Mouse (Mus musculus) MEL (cell line): Measurements from ENCODE around the gene Il12rb1. TPM values are rescaled to one million over a fixed set of nuclear protein-coding genes. Genes with fewer than 3 reads are reported as not detected.

Experiments used
- DNase-seq: peaks from one replicate; pipeline ENCODE4 v3.0.0; 2011; ENCODE audit warnings: low read depth, low spot score
- H3K27ac ChIP-seq: 2 replicates; pipeline ENCODE4 v1.5.1; 2012; ENCODE audit warnings: low read depth, mild to moderate bottlenecking, control low read depth, low read length, moderate library complexity; ENCODE audit not compliant: control insufficient read depth
- H3K27me3 ChIP-seq, 2 experiments: fragments of 150-350 bp in 1 of 2; sonication (generic) in 1 of 2; 2 replicates each; pipeline ENCODE4 v1.6.1; 2012; ENCODE audit warnings: low read length in 2 of 2, mild to moderate bottlenecking in 2 of 2, improper control_type of control experiment in 1 of 2, moderate library complexity in 1 of 2; ENCODE audit not compliant: insufficient read depth in 2 of 2, control insufficient read depth in 1 of 2
- H3K36me3 ChIP-seq, 2 experiments: 2 replicates each; pipeline ENCODE4 v1.6.1; 2012 to 2014; ENCODE audit warnings: low read length in 2 of 2, improper control_type of control experiment in 1 of 2, inconsistent platforms in 1 of 2, mild to moderate bottlenecking in 1 of 2; ENCODE audit not compliant: insufficient read depth in 2 of 2, control insufficient read depth in 1 of 2
- H3K4me1 ChIP-seq, 2 experiments: fragments of 150-350 bp in 1 of 2; sonication (generic) in 1 of 2; 2 replicates each; pipeline ENCODE4 v1.6.1; 2012; ENCODE audit warnings: low read length in 2 of 2, improper control_type of control experiment in 1 of 2, mild to moderate bottlenecking in 1 of 2; ENCODE audit not compliant: insufficient read depth in 2 of 2, control insufficient read depth in 1 of 2
- H3K4me3 ChIP-seq, 2 experiments: fragments of 150-350 bp in 1 of 2; sonication (generic) in 1 of 2; 2 replicates each; pipeline ENCODE4 v1.5.1; 2012; ENCODE audit warnings: low read depth in 2 of 2, low read length in 2 of 2, mild to moderate bottlenecking in 2 of 2, moderate library complexity in 2 of 2, control low read depth in 1 of 2, improper control_type of control experiment in 1 of 2; ENCODE audit not compliant: control insufficient read depth in 1 of 2, insufficient read depth in 1 of 2
- H3K79me2 ChIP-seq: 2 replicates; pipeline ENCODE4 v1.6.1; 2012; ENCODE audit warnings: mild to moderate bottlenecking, low read length, moderate library complexity; ENCODE audit not compliant: control insufficient read depth, poor library complexity, insufficient read depth
- H3K9ac ChIP-seq: 2 replicates; pipeline ENCODE4 v1.6.1; 2012; ENCODE audit warnings: low read depth, mild to moderate bottlenecking, control low read depth, low read length, moderate library complexity; ENCODE audit not compliant: control insufficient read depth, poor library complexity, severe bottlenecking
- H3K9me3 ChIP-seq: fragments of 150-350 bp; sonication (generic); replicated peaks from 2 replicates; pipeline ENCODE4 v1.6.1; 2012; ENCODE audit warnings: mild to moderate bottlenecking, low read length, improper control_type of control experiment, moderate library complexity; ENCODE audit not compliant: insufficient read depth
- E2F4 ChIP-seq: IDR thresholded peaks from 2 replicates; pipeline ENCODE4 v1.6.1; 2011; ENCODE audit warnings: low read depth, low read length, improper control_type of control experiment, borderline replicate concordance
- ELF1 ChIP-seq: IDR thresholded peaks from 2 replicates; pipeline ENCODE4 v1.6.1; 2014; ENCODE audit warnings: low read depth, mild to moderate bottlenecking, inconsistent platforms, low read length, improper control_type of control experiment, moderate library complexity
- ETS1 ChIP-seq: IDR thresholded peaks from 2 replicates; pipeline ENCODE4 v1.6.1; 2012; ENCODE audit warnings: low read depth, mild to moderate bottlenecking, inconsistent platforms, low read length, improper control_type of control experiment, moderate library complexity
- HCFC1 ChIP-seq: IDR thresholded peaks from 2 replicates; pipeline ENCODE4 v1.6.1; 2012; ENCODE audit warnings: low read depth, mild to moderate bottlenecking, inconsistent platforms, low read length, improper control_type of control experiment, moderate library complexity
- MAX ChIP-seq: IDR thresholded peaks from 2 replicates; pipeline ENCODE4 v1.6.1; 2011; ENCODE audit warnings: low read length, improper control_type of control experiment
- MAZ ChIP-seq: IDR thresholded peaks from 2 replicates; pipeline ENCODE4 v1.6.1; 2012; ENCODE audit warnings: low read depth, mild to moderate bottlenecking, inconsistent platforms, low read length, improper control_type of control experiment
- MXI1 ChIP-seq: IDR thresholded peaks from 2 replicates; pipeline ENCODE4 v1.6.1; 2011; ENCODE audit warnings: mild to moderate bottlenecking, low read depth, low read length, improper control_type of control experiment
- NELFE ChIP-seq: IDR thresholded peaks from 2 replicates; pipeline ENCODE4 v1.6.1; 2011; ENCODE audit warnings: low read depth, low read length, improper control_type of control experiment
- POLR2A ChIP-seq, 2 experiments: IDR thresholded peaks; 2 replicates each; pipeline ENCODE4 v1.6.1; 2011 to 2012; ENCODE audit warnings: low read length in 2 of 2, mild to moderate bottlenecking in 2 of 2, control low read depth in 1 of 2, improper control_type of control experiment in 1 of 2, low read depth in 1 of 2, moderate library complexity in 1 of 2; ENCODE audit not compliant: control insufficient read depth in 1 of 2, insufficient read depth in 1 of 2, poor library complexity in 1 of 2
- RAD21 ChIP-seq: IDR thresholded peaks from 2 replicates; pipeline ENCODE4 v1.6.1; 2011; ENCODE audit warnings: mild to moderate bottlenecking, low read depth, low read length, improper control_type of control experiment
- SIN3A ChIP-seq: IDR thresholded peaks from 2 replicates; pipeline ENCODE4 v1.6.1; 2012; ENCODE audit warnings: low read length, improper control_type of control experiment, inconsistent platforms
- TBP ChIP-seq: IDR thresholded peaks from 2 replicates; pipeline ENCODE4 v1.8.0; 2011; ENCODE audit warnings: low read depth, low read length, improper control_type of control experiment
- TCF12 ChIP-seq: IDR thresholded peaks from 2 replicates; pipeline ENCODE4 v1.6.1; 2014; ENCODE audit warnings: low read depth, mild to moderate bottlenecking, inconsistent platforms, low read length, improper control_type of control experiment, moderate library complexity
- USF1 ChIP-seq: IDR thresholded peaks from 2 replicates; pipeline ENCODE4 v1.6.1; 2014; ENCODE audit warnings: low read depth, mild to moderate bottlenecking, inconsistent platforms, low read length, improper control_type of control experiment, moderate library complexity
- USF2 ChIP-seq, 2 experiments: IDR thresholded peaks; 2 replicates each; pipeline ENCODE4 v1.6.1; 2011 to 2012; ENCODE audit warnings: improper control_type of control experiment in 2 of 2, low read length in 2 of 2, borderline replicate concordance in 1 of 2, inconsistent platforms in 1 of 2, low read depth in 1 of 2, mild to moderate bottlenecking in 1 of 2; ENCODE audit not compliant: insufficient read depth in 1 of 2
- ZC3H11A ChIP-seq: IDR thresholded peaks from 2 replicates; pipeline ENCODE4 v1.6.1; 2012; ENCODE audit warnings: low read depth, mild to moderate bottlenecking, inconsistent platforms, low read length, improper control_type of control experiment
- ZKSCAN1 ChIP-seq: IDR thresholded peaks from 2 replicates; pipeline ENCODE4 v1.6.1; 2012; ENCODE audit warnings: low read depth, mild to moderate bottlenecking, inconsistent platforms, low read length, improper control_type of control experiment, moderate library complexity
- ZMIZ1 ChIP-seq: IDR thresholded peaks from 2 replicates; pipeline ENCODE4 v1.6.1; 2012; ENCODE audit warnings: low read depth, mild to moderate bottlenecking, inconsistent platforms, low read length, improper control_type of control experiment, moderate library complexity
- ZNF384 ChIP-seq: IDR thresholded peaks from 2 replicates; pipeline ENCODE4 v1.6.1; 2012; ENCODE audit warnings: low read depth, mild to moderate bottlenecking, inconsistent platforms, low read length, improper control_type of control experiment
- polyA plus RNA-seq, 2 experiments: library from polyadenylated mRNA; stranded (reverse) in 1 of 2; unstranded in 1 of 2; fragments of >175 nt in 1 of 2; fragments of >200 nt in 1 of 2; gene quantifications; 2 replicates each; pipeline versions ENCODE4 v1.2.1 to v1.2.4; 2012; ENCODE audit warnings: low replicate concordance in 2 of 2, low read depth in 1 of 2; ENCODE audit not compliant: insufficient read length in 2 of 2, insufficient read depth in 1 of 2, missing spikeins in 1 of 2
- total RNA-seq: library from RNA; depleted of rRNA; stranded (reverse); fragments of 300-350 nt; gene quantifications from 2 replicates; pipeline ENCODE4 v1.2.3, GENCODE M21; 2012

Gene Il12rb1
- total and polyA plus RNA-seq, 3 experiments = 1.2 to 2.2 TPM; not detected in 1

DNA sequence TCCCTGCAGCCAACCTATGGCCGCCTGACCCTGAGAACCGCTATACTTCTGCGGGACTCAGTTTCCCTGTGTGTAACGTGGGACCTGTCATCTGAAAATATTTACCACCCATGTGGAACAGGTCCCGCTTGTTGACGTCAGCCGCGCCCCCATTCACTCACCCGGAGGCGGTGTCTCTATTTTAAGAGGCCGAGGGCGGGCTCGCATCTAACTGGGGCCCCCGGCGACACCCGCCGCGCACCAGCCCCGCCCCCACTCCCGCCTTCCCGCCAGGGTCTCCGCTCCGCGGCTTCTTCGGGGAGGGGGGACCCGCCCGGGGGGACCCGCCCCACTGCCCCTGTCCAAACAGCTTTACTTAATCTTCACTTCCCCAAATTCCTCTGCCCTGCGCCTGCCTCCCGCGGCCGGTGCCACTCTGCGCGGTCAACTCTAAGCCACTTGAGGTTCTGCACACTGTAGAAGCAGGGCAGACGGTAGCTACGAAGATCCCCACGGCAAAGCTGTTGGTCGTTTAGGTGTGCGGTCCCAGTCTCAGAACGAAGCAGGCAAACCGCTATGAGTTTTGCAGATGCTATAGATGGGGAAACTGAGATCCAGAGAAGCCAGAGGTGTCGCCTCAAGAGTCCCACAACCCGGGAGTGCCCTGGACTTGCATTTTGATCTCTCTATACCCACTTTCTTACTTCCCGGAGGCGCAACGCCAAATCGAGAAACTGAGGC is 4.3 kb upstream of the Il12rb1 start:
- 0 out of 2 replicates have a peak, but pooled peaks have one; percentile 22 for TF ChIP-seq HCFC1
- no peak for TF ChIP-seq ZKSCAN1
- TF ChIP-seq E2F4 = 0 out of 2 replicates have a peak, but pooled peaks have one; percentile 20
- TF ChIP-seq SIN3A = peak; percentile 76; the same call in 1 of the 2 replicates
- no peak for TF ChIP-seq ELF1
- no peak for TF ChIP-seq RAD21
- peak; percentile 60; the same call in 1 of the 2 replicates for TF ChIP-seq MAX
- TF ChIP-seq ETS1 = peak; percentile 39; the same call in 1 of the 2 replicates
- TF ChIP-seq USF2 (IDR thresholded peaks at IDR 0.05; ENCODE audit: borderline replicate concordance in 1 of 2, insufficient read depth in 1 of 2, low read depth in 1 of 2, low read length in 2 of 2) = no peak
- TF ChIP-seq POLR2A (IDR thresholded peaks at IDR 0.05; ENCODE audit: control insufficient read depth in 1 of 2, insufficient read depth in 1 of 2, low read depth in 1 of 2, low read length in 2 of 2, poor library complexity in 1 of 2) = 0 out of 4 replicates have a peak, but pooled peaks of 1 of the 2 experiments have one; percentile 10
- peak; percentile 81 for TF ChIP-seq MXI1
- peak; percentile 27; the same call in 1 of the 2 replicates for TF ChIP-seq TBP
- peak; percentile 74 for TF ChIP-seq MAZ
- peak overlapping the region; percentile 60 for H3K9ac ChIP-seq
- H3K4me3 ChIP-seq = peak overlapping the region; percentile 64 to 78
- no peaks in the 10 kb centered on the region; the same call in 1 of the 2 replicates for H3K79me2 ChIP-seq
- H3K36me3 ChIP-seq = peaks cover 0 to 6% of the 10 kb centered on the region in 2 experiments; a peak in 1 of 4 replicates
- DNase-seq = peak; percentile 79
- H3K4me1 ChIP-seq = peaks cover 0 to 16% of the 10 kb centered on the region in 2 experiments; a peak in 3 of 4 replicates
- H3K9me3 ChIP-seq = no peaks in the 10 kb centered on the region
- peak overlapping the region; percentile 53 for H3K27ac ChIP-seq
- no peaks in the 10 kb centered on the region for H3K27me3 ChIP-seq

DNA sequence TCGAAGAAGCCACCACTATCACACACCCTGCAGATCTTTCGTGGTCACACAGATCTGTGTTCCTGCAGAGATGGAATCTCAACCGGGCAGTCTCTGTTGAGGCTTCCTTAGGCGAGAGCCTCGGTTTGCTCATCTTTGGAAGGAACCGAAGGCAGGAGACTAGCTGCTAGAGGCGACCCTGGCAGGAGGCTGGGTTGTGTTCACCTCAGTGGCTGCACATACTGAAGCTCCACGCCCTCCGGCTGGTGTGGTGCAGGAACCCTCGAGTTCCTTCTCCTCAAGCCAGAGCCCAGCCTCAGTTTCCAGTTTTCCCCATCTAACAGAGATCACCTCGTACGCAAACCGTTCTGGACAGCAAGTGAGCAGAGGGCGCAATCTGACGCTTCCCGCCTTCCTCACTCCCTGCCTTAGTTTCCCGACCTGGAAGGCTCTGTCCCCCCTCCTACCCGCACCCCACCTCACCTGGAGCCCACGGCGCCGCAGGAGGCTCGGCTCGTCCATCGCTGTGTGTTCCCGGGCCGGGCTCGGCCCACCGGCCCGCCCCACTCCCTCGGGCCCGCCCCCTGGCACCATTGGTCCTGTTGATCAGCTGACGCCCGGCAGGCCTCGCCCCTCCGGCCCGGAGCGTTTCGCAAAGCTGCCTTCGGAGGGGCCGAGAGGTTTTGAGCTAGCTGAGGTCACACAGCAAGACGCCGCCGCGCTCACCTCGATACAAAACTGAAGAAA is 3.6 kb upstream of the Il12rb1 start, which contains the start of gene Mast3:
Mast3 (minus strand) TSS at position 574 of the 726 bp plus-strand sequence.
- H3K9ac ChIP-seq = peak within 1 kb of the TSS; percentile 50
- H3K9me3 ChIP-seq = no peaks in the 10 kb centered on the region
- peak within 1 kb of the TSS; percentile 52 for H3K27ac ChIP-seq
- no peaks in the 10 kb centered on the region for H3K27me3 ChIP-seq
- DNase-seq = peak; percentile 87
- no peaks in the 10 kb centered on the region; the same call in 1 of the 2 replicates for H3K79me2 ChIP-seq
- H3K36me3 ChIP-seq = peaks cover 0 to 6% of the 10 kb centered on the region in 2 experiments; a peak in 1 of 4 replicates
- H3K4me3 ChIP-seq = peak within 1 kb of the TSS; percentile 64 to 78
- TF ChIP-seq ZC3H11A (no peak), NELFE (peak; percentile 41; the same call in 1 of the 2 replicates), ZMIZ1 (0 out of 2 replicates have a peak, but pooled peaks have one; percentile 32), USF2 (IDR thresholded peaks at IDR 0.05; ENCODE audit: borderline replicate concordance in 1 of 2, insufficient read depth in 1 of 2, low read depth in 1 of 2, low read length in 2 of 2) (peak in 1 of 2 experiments; percentile 72; a peak in 1 of 4 replicates), MXI1 (peak; percentile 59; the same call in 1 of the 2 replicates), TCF12 (peak; percentile 47), POLR2A (IDR thresholded peaks at IDR 0.05; ENCODE audit: control insufficient read depth in 1 of 2, insufficient read depth in 1 of 2, low read depth in 1 of 2, low read length in 2 of 2, poor library complexity in 1 of 2) (peak; percentile 4 to 49; a peak in 1 of 4 replicates), USF1 (peak; percentile 95), ZNF384 (no peak), SIN3A (peak; percentile 55; the same call in 1 of the 2 replicates), MAX (peak; percentile 43; the same call in 1 of the 2 replicates)
- H3K4me1 ChIP-seq = peaks cover 0 to 16% of the 10 kb centered on the region in 2 experiments; a peak in 3 of 4 replicates
